Mouse (Mus musculus): ENCODE data around the gene Cdk18. TPM values are rescaled to one million over a fixed set of nuclear protein-coding genes. Genes with fewer than 3 reads are reported as not detected.
A peak's percentile ranks its signal among the peaks of the same experiment; 100 is the strongest.

The Cdk18 gene
- polyA plus RNA-seq, 1 experiment from 2014 or later: 1.7 TPM

DNA sequence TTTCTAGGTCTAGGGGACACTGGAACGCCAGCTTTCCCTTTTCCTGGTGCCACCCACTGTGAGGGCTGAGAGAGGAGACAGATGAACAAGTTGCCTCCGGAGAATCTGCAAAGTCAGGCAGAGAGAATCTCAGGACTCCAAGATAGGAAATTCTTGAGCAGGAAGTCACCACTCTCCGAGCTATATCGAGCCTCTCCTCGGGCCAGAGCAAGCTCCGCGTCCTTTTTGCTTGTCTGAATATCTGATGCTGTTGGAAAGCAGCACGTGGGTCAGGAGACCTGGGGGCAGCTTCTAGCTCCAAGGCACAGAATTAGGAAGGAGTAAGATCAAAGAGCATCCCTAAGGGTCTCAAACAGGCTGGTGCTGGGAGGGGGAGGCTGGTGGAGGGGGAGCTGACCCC is 14.2 kb upstream of the Cdk18 start:
- H3K27me3 ChIP-seq (ENCODE audit: control insufficient read depth, insufficient read depth, low read length): peaks cover 9% of the 10 kb centered on the region
- H3K4me1 ChIP-seq (ENCODE audit: control insufficient read depth, insufficient read depth, low read length): peaks cover 21% of the 10 kb centered on the region
- no peaks in the 10 kb centered on the region for H3K9me3 ChIP-seq (replicated peaks; ENCODE audit: control insufficient read depth, low read length)
- no peak overlapping the region for H3K4me2 ChIP-seq (ENCODE audit: low read depth, low read length)
- no peak overlapping the region for H3K9ac ChIP-seq (ENCODE audit: low read length)
- no peak overlapping the region for H3K27ac ChIP-seq (ENCODE audit: low read length)
- WGBS: 19% methylated on average over 8 of the region's 8 CpGs
- no peak overlapping the region for H3K4me3 ChIP-seq (ENCODE audit: low read length)
- H3K36me3 ChIP-seq (ENCODE audit: control insufficient read depth, insufficient read depth): no peaks in the 10 kb centered on the region
- ATAC-seq (replicated peaks; ENCODE audit: extremely low read depth, insufficient read depth, low FRiP score): no peak

DNA sequence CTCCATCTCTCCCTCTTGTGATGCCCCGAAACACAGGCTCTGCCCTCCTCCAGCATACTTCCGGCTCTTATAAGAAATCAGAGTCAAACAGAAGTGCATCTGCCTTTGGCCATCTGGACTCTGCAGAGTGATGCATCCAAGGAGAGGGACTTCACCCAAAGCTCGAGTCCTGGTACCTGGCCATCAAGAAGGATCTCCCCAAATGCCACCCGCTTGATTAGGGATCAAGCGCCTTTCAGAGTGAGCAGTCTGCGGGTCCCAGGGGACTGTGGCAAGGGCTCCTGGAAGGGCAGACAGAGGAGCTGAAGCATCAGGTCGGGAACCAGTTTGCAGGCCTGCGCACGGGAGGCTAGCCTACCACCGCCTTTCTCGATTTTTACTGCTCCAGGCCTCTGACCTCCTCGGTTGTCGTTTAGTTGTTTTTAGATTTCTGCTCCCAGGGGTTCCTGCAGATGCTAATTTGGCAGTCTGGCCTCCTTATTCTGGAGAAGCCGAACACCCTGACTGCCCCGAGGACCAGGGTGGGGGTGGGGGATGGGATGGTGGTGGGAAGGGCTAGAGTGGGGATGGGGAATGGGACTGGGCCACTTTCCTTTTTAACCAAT is 13.7 kb upstream of the Cdk18 start:
- Histone ChIP-seq H3K4me2 (ENCODE audit: low read depth, low read length) (no peak overlapping the region), H3K4me1 (ENCODE audit: control insufficient read depth, insufficient read depth, low read length) (peaks cover 21% of the 10 kb centered on the region)
- ATAC-seq (replicated peaks; ENCODE audit: extremely low read depth, insufficient read depth, low FRiP score): no peak

DNA sequence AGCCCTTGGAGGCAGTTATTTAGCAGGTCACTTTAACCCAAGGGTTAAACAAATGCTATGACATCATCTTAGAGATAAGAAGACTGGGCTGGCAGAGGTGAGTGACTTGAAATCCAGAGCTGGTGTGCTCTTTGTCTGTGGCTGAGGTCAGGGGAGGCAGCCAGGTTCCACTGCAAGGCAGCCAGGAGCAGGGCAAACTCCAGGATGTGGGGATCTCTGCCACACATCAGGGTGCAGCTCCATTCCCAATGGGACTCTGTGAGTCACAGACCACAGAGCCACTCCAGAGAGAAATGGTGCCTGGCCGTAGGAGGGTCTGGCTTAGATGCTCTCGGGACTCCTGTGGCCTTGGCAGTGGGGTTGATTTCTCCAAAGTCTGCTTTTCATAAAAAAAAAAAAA is 12.4 kb upstream of the Cdk18 start:
- WGBS: 47% methylated on average over 2 of the region's 2 CpGs
- Histone ChIP-seq H3K9ac (ENCODE audit: low read length) (no peak overlapping the region), H3K4me1 (ENCODE audit: control insufficient read depth, insufficient read depth, low read length) (peaks cover 19% of the 10 kb centered on the region), H3K27ac (ENCODE audit: low read length) (no peak overlapping the region), H3K27me3 (ENCODE audit: control insufficient read depth, insufficient read depth, low read length) (no peaks in the 10 kb centered on the region), H3K9me3 (replicated peaks; ENCODE audit: control insufficient read depth, low read length) (no peaks in the 10 kb centered on the region), H3K4me2 (ENCODE audit: low read depth, low read length) (no peak overlapping the region), H3K4me3 (ENCODE audit: low read length) (no peak overlapping the region), H3K36me3 (ENCODE audit: control insufficient read depth, insufficient read depth) (no peaks in the 10 kb centered on the region)
- no peak for ATAC-seq (replicated peaks; ENCODE audit: extremely low read depth, insufficient read depth, low FRiP score)

More for the DNA sequence above, 13.7 kb upstream of the Cdk18 start:
- H3K27ac ChIP-seq (ENCODE audit: low read length): no peak overlapping the region
- 61% methylated on average over 15 of the region's 15 CpGs for WGBS
- H3K4me3 ChIP-seq (ENCODE audit: low read length): no peak overlapping the region
- no peaks in the 10 kb centered on the region for H3K9me3 ChIP-seq (replicated peaks; ENCODE audit: control insufficient read depth, low read length)
- no peak overlapping the region for H3K9ac ChIP-seq (ENCODE audit: low read length)
- H3K36me3 ChIP-seq (ENCODE audit: control insufficient read depth, insufficient read depth): no peaks in the 10 kb centered on the region
- H3K27me3 ChIP-seq (ENCODE audit: control insufficient read depth, insufficient read depth, low read length): peaks cover 6% of the 10 kb centered on the region

DNA sequence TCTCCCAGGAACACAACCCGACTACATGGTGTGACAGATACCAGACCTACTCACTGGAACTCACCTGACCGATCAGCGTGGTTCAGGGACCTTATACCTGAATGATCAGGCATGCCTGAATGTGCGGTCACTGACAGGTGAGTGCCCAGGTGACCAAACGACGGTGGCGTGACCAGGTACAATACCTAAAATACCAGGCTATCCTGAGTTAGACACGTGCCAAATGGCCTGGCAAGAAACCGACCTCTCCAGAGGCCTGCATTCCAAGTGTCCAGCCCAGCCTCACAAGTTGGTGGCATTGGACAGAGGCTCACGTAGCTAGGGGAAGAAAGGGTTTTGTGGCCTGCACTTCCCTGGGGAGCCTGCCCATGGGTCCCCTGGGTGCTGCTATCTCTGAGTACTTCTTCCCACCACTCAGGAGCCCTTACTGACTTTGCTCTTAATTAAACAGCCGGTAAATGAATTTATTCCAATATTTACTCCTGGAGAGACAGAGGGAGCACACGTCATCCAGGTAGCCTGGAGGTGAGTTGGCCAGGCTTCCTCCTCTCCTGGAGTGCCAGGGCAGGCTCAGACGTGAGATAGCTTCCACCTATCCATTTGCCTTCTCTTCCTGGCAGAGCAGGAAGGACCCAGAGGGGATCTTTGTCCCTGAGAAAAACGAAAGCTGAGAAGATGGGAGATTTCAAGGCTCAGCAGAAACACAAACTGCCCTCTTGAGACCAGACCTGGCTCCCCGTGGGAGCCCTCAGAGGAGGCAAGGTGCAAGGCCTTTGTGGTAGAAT is 11.5 kb upstream of the Cdk18 start:
- Histone ChIP-seq H3K4me2 (ENCODE audit: low read depth, low read length) (no peak overlapping the region), H3K27me3 (ENCODE audit: control insufficient read depth, insufficient read depth, low read length) (no peaks in the 10 kb centered on the region), H3K4me1 (ENCODE audit: control insufficient read depth, insufficient read depth, low read length) (peaks cover 19% of the 10 kb centered on the region), H3K4me3 (ENCODE audit: low read length) (no peak overlapping the region), H3K9ac (ENCODE audit: low read length) (no peak overlapping the region), H3K9me3 (replicated peaks; ENCODE audit: control insufficient read depth, low read length) (no peaks in the 10 kb centered on the region), H3K36me3 (ENCODE audit: control insufficient read depth, insufficient read depth) (no peaks in the 10 kb centered on the region), H3K27ac (ENCODE audit: low read length) (no peak overlapping the region)
- WGBS: 64% methylated on average over 15 of the region's 15 CpGs
- no peak for ATAC-seq (replicated peaks; ENCODE audit: extremely low read depth, insufficient read depth, low FRiP score)

DNA sequence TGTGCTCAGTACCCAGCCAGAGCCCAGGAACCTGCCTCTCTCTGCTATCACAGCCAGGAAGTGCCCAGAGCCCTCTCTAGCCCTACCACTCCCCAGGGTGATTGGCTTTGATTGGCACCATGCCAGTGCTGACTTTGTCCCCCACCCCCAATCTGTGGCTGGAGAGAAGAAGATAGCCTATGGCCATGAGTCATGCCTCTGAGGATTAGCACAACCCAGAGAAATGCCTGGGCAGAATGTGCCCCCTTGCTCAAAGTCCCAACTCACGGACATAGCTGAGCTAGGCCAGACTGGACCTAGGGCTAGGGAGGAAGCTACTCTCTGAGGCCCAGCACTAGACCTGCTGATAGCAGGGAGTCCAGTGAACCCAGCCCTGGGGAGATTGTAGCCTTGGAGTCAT is 10.7 kb upstream of the Cdk18 start:
- H3K9ac ChIP-seq (ENCODE audit: low read length): 0 out of 2 replicates have a peak overlapping the region, but pooled peaks have one; percentile 16

DNA sequence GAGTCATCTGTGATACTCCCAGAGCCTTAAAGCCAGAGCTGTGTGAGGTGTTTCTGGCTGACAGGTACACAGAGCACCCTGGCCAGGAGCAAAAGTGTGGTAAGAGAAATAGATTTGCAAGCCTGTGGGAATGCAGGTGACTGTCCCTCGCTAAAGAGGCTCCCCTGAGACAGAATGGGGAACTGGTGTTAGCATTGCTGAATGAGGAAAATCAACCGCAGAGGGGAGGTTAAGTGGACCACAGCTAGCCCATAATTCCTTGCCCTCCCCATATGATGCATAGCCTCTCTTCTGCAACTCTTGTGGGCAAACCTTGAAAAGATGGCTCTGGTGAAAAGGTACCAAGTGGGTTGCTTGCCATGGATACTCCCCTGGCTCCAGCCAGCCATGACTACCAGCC is 9.9 kb upstream of the Cdk18 start:
- WGBS: 71% methylated on average over 2 of the region's 2 CpGs
- no peak overlapping the region for H3K4me2 ChIP-seq (ENCODE audit: low read depth, low read length)
- H3K36me3 ChIP-seq (ENCODE audit: control insufficient read depth, insufficient read depth): no peaks in the 10 kb centered on the region
- no peak overlapping the region for H3K9ac ChIP-seq (ENCODE audit: low read length)
- no peaks in the 10 kb centered on the region for H3K27me3 ChIP-seq (ENCODE audit: control insufficient read depth, insufficient read depth, low read length)
- H3K4me3 ChIP-seq (ENCODE audit: low read length): no peak overlapping the region
- H3K27ac ChIP-seq (ENCODE audit: low read length): no peak overlapping the region
- peaks cover 19% of the 10 kb centered on the region for H3K4me1 ChIP-seq (ENCODE audit: control insufficient read depth, insufficient read depth, low read length)
- H3K9me3 ChIP-seq (replicated peaks; ENCODE audit: control insufficient read depth, low read length): no peaks in the 10 kb centered on the region
- ATAC-seq (replicated peaks; ENCODE audit: extremely low read depth, insufficient read depth, low FRiP score): no peak

More for the DNA sequence above, 10.7 kb upstream of the Cdk18 start:
- Histone ChIP-seq H3K36me3 (ENCODE audit: control insufficient read depth, insufficient read depth) (no peaks in the 10 kb centered on the region), H3K9me3 (replicated peaks; ENCODE audit: control insufficient read depth, low read length) (no peaks in the 10 kb centered on the region), H3K4me1 (ENCODE audit: control insufficient read depth, insufficient read depth, low read length) (peaks cover 19% of the 10 kb centered on the region), H3K4me2 (ENCODE audit: low read depth, low read length) (no peak overlapping the region), H3K4me3 (ENCODE audit: low read length) (no peak overlapping the region), H3K27me3 (ENCODE audit: control insufficient read depth, insufficient read depth, low read length) (no peaks in the 10 kb centered on the region), H3K27ac (ENCODE audit: low read length) (no peak overlapping the region)
- 11% methylated on average over 1 of the region's 1 CpGs for WGBS
- peak; percentile 52; the same call in 1 of the 2 replicates for ATAC-seq (replicated peaks; ENCODE audit: extremely low read depth, insufficient read depth, low FRiP score)

DNA sequence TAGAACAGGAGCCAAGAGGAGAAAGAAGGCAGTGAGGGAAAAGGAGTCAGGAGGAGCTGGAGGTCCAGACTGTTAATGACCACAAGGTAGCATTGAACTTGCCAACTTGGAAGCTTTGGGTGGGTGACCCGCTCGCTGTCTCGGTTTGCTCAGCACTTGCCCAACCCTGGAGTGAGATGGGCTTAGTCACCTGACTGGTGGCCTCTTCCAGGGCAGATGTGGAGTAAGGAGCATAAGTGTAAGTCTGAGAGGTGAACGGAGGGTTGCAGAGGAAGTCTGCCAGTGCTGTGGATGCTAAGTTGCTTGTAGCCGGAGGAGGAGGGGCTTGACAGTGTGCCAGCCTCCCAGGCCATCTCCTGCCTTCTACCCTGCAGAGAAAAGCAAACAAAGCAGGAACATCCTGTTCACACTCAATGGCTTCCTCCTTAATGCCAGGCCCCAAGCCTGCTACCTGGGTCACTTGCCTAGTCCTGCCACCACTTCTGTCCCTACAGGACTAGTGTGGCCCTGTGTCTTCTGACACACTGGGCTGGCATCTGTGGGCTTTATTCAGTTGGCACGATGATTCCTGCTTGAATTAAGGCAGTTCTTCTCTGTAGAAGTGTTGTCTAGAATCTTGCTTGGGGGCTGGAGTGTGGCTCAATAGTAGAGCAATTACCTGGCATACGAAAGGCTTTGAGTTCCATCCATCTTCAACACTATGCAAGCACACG is 6.6 kb upstream of the Cdk18 start:
- Histone ChIP-seq H3K27ac (ENCODE audit: low read length) (no peak overlapping the region), H3K4me2 (ENCODE audit: low read depth, low read length) (no peak overlapping the region), H3K4me1 (ENCODE audit: control insufficient read depth, insufficient read depth, low read length) (peaks cover 10% of the 10 kb centered on the region), H3K27me3 (ENCODE audit: control insufficient read depth, insufficient read depth, low read length) (peaks cover 2% of the 10 kb centered on the region; the same call in 1 of the 2 replicates), H3K9ac (ENCODE audit: low read length) (no peak overlapping the region), H3K9me3 (replicated peaks; ENCODE audit: control insufficient read depth, low read length) (no peaks in the 10 kb centered on the region), H3K36me3 (ENCODE audit: control insufficient read depth, insufficient read depth) (no peaks in the 10 kb centered on the region), H3K4me3 (ENCODE audit: low read length) (no peak overlapping the region)
- 86% methylated on average over 8 of the region's 8 CpGs for WGBS
- ATAC-seq (replicated peaks; ENCODE audit: extremely low read depth, insufficient read depth, low FRiP score): no peak

DNA sequence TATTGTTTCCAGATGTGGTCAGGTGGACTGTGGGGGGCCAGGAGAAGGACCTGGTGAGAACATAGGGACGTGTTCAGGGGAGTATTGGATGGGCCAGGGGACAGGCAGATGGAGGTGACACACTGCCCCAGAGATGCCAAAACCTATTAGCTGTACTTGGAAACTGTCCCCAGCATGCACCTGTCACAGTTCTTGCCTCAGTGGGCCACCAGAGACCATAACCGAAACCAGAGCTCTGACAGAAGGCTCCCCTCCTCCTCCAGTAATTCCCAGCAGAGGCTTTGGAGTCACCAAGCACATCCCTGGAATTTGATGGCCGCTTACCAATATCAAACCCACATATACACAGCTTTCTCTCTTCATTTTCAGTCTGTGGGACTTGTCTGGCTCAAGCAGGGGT is 5.4 kb upstream of the Cdk18 start:
- Histone ChIP-seq H3K36me3 (ENCODE audit: control insufficient read depth, insufficient read depth) (no peaks in the 10 kb centered on the region), H3K27me3 (ENCODE audit: control insufficient read depth, insufficient read depth, low read length) (peaks cover 2% of the 10 kb centered on the region; the same call in 1 of the 2 replicates), H3K9ac (ENCODE audit: low read length) (no peak overlapping the region), H3K4me3 (ENCODE audit: low read length) (no peak overlapping the region), H3K4me1 (ENCODE audit: control insufficient read depth, insufficient read depth, low read length) (peaks cover 1% of the 10 kb centered on the region; the same call in 1 of the 2 replicates), H3K4me2 (ENCODE audit: low read depth, low read length) (no peak overlapping the region), H3K27ac (ENCODE audit: low read length) (no peak overlapping the region), H3K9me3 (replicated peaks; ENCODE audit: control insufficient read depth, low read length) (no peaks in the 10 kb centered on the region)
- ATAC-seq (replicated peaks; ENCODE audit: extremely low read depth, insufficient read depth, low FRiP score): no peak
- 72% methylated on average over 3 of the region's 3 CpGs for WGBS

DNA sequence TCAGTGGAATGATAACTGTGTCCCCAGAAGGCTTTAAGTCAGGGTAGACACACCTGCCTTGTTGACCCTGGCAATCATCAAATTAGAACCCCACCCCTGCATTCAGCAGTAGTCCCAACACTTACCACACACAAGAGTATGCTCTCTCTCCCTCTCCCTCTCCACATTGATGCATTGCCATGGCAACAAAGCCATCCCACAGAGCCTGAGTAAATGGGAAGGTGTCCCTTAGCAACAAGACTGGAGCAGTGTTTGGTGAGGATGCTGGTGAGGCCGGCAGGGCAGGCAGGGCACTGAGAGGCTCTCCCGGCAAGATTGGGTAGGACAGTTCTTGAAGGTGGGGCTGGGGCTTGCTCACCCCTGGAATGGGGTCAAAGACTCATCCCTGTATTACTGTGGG is 4.7 kb upstream of the Cdk18 start:
- Histone ChIP-seq H3K9ac (ENCODE audit: low read length) (no peak overlapping the region), H3K4me3 (ENCODE audit: low read length) (no peak overlapping the region), H3K36me3 (ENCODE audit: control insufficient read depth, insufficient read depth) (no peaks in the 10 kb centered on the region), H3K9me3 (replicated peaks; ENCODE audit: control insufficient read depth, low read length) (no peaks in the 10 kb centered on the region), H3K4me1 (ENCODE audit: control insufficient read depth, insufficient read depth, low read length) (no peaks in the 10 kb centered on the region), H3K27me3 (ENCODE audit: control insufficient read depth, insufficient read depth, low read length) (peaks cover 2% of the 10 kb centered on the region; the same call in 1 of the 2 replicates), H3K27ac (ENCODE audit: low read length) (no peak overlapping the region), H3K4me2 (ENCODE audit: low read depth, low read length) (no peak overlapping the region)
- ATAC-seq (replicated peaks; ENCODE audit: extremely low read depth, insufficient read depth, low FRiP score): no peak
- 66% methylated on average over 2 of the region's 2 CpGs for WGBS
